Mouse (Mus musculus) liver, embryonic 16.5 days (tissue): Measurements from ENCODE around the gene Man1a2. TPM values are rescaled to one million over a fixed set of nuclear protein-coding genes. Genes with fewer than 3 reads are reported as not detected.

Source experiments
- ATAC-seq: fragments of 200-750 bp; cut with Nextera tagmentation; 2 replicates; pipeline ENCODE4 v1.8.0; 2017; ENCODE audit warnings: low read depth, mild to moderate bottlenecking, moderate number of reproducible peaks, moderate library complexity
- H3K27ac ChIP-seq: fragments of 300-500 bp; sonication (generic); 2 replicates; pipeline ENCODE4 v1.5.1; 2014; ENCODE audit warnings: mild to moderate bottlenecking, low read length
- H3K27me3 ChIP-seq: fragments of 300-500 bp; sonication (generic); 2 replicates; pipeline ENCODE4 v1.6.1; 2014; ENCODE audit warnings: low read depth, low read length, mixed read lengths; ENCODE audit not compliant: control insufficient read depth, insufficient read depth
- H3K36me3 ChIP-seq: fragments of 300-500 bp; sonication (generic); 2 replicates; pipeline ENCODE4 v1.6.1; 2014; ENCODE audit warnings: mild to moderate bottlenecking; ENCODE audit not compliant: control insufficient read depth, insufficient read depth
- H3K4me1 ChIP-seq: fragments of 300-500 bp; sonication (generic); 2 replicates; pipeline ENCODE4 v1.6.1; 2014; ENCODE audit warnings: low read depth, low read length, mixed read lengths; ENCODE audit not compliant: control insufficient read depth
- H3K4me2 ChIP-seq: fragments of 300-500 bp; sonication (generic); 2 replicates; pipeline ENCODE4 v1.6.1; 2014; ENCODE audit warnings: low read depth, low read length, mixed read lengths
- H3K4me3 ChIP-seq: fragments of 300-500 bp; sonication (generic); 2 replicates; pipeline ENCODE4 v1.5.1; 2014; ENCODE audit warnings: low read depth, mild to moderate bottlenecking, low read length
- H3K9ac ChIP-seq: fragments of 300-500 bp; sonication (generic); 2 replicates; pipeline ENCODE4 v1.6.1; 2014; ENCODE audit warnings: low read depth, low read length
- H3K9me3 ChIP-seq: fragments of 300-500 bp; sonication (generic); replicated peaks from 2 replicates; pipeline ENCODE4 v1.6.1; 2016; ENCODE audit warnings: low read length; ENCODE audit not compliant: control insufficient read depth
- WGBS: fragments of 180-500 bp; shearing (Covaris S2); extraction: QIAGEN DNeasy Blood & Tissue Kit; methylation state at CpG from one replicate; pipeline ENCODE4 v1.1.7; 2014; ENCODE audit not compliant: insufficient replicate concordance; 5-methylcytosine and 5-hydroxymethylcytosine counted together
- polyA plus RNA-seq: library from polyadenylated mRNA; unstranded; fragments of >200 nt; fragmentation: Nextera tagmentation; extraction: Ambion mirVana; gene quantifications from 2 replicates; pipeline ENCODE4 v1.2.1, GENCODE M21; 2015

Man1a2 gene
- polyA plus RNA-seq, 1 experiment from 2014 or later, result 20.5 TPM

- no peaks in the 10 kb centered on the region for H3K27me3 ChIP-seq
- no peak overlapping the region for H3K27ac ChIP-seq
- no peak for ATAC-seq
- no peak overlapping the region for H3K9ac ChIP-seq
- H3K4me2 ChIP-seq, result no peak overlapping the region
- WGBS, result 88% methylated on average over 2 of the region's 2 CpGs
- no peak overlapping the region for H3K4me3 ChIP-seq
- no peaks in the 10 kb centered on the region; the same call in 1 of the 2 replicates for H3K36me3 ChIP-seq
- no peaks in the 10 kb centered on the region for H3K9me3 ChIP-seq
- no peaks in the 10 kb centered on the region for H3K4me1 ChIP-seq
Measured at GRCm38 (mm10) chr3:100604539-100604938, 80.8 kb downstream of the Man1a2 start.

GRCm38 (mm10) chr3:100599265-100599820, 86.0 kb downstream of the Man1a2 start:
- no peak overlapping the region for H3K27ac ChIP-seq
- H3K36me3 ChIP-seq, result no peaks in the 10 kb centered on the region; the same call in 1 of the 2 replicates
- H3K4me2 ChIP-seq, result no peak overlapping the region
- H3K4me3 ChIP-seq, result no peak overlapping the region
- WGBS, result 75% methylated on average over 2 of the region's 2 CpGs
- H3K4me1 ChIP-seq, result no peaks in the 10 kb centered on the region
- no peak overlapping the region for H3K9ac ChIP-seq
- no peak for ATAC-seq
- no peaks in the 10 kb centered on the region for H3K27me3 ChIP-seq
- H3K9me3 ChIP-seq, result no peaks in the 10 kb centered on the region

DNA sequence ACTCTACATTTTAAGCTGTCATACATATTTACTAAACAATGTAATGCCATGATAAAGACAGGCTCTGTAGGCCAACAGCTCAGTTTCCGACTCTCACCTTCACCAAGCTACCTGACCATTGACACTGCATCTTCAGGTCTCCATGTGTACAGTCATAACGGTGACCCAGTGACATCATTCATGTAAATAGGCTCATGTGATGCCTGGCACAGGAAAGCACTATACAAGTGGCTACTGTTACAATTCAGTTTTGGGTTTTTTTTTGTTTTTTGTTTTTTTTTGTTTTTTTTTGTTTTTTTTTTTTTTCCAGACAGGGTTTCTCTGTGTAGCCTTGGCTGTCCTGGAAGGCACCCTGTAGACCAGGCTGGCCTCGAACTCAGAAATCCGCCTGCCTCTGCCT, 94.2 kb downstream of the Man1a2 start:
- no peak overlapping the region for H3K4me2 ChIP-seq
- H3K36me3 ChIP-seq, result no peaks in the 10 kb centered on the region
- no peaks in the 10 kb centered on the region for H3K4me1 ChIP-seq
- no peak overlapping the region for H3K9ac ChIP-seq
- no peak overlapping the region for H3K27ac ChIP-seq
- no peak for ATAC-seq
- H3K4me3 ChIP-seq, result no peak overlapping the region
- no peaks in the 10 kb centered on the region for H3K9me3 ChIP-seq
- no peaks in the 10 kb centered on the region for H3K27me3 ChIP-seq
- 88% methylated on average over 4 of the region's 4 CpGs for WGBS

GRCm38 (mm10) chr3:100582721-100583355, 102.5 kb downstream of the Man1a2 start:
- 95% methylated on average over 1 of the region's 1 CpGs for WGBS
- H3K36me3 ChIP-seq, result no peaks in the 10 kb centered on the region
- no peak overlapping the region for H3K4me3 ChIP-seq
- no peak for ATAC-seq
- no peak overlapping the region for H3K27ac ChIP-seq
- no peaks in the 10 kb centered on the region for H3K27me3 ChIP-seq
- H3K4me1 ChIP-seq, result no peaks in the 10 kb centered on the region
- H3K9ac ChIP-seq, result no peak overlapping the region
- no peak overlapping the region for H3K4me2 ChIP-seq
- no peaks in the 10 kb centered on the region for H3K9me3 ChIP-seq

- Histone ChIP-seq H3K36me3 (no peaks in the 10 kb centered on the region), H3K27ac (no peak overlapping the region), H3K9ac (no peak overlapping the region), H3K27me3 (no peaks in the 10 kb centered on the region), H3K4me1 (no peaks in the 10 kb centered on the region), H3K4me2 (no peak overlapping the region), H3K9me3 (no peaks in the 10 kb centered on the region), H3K4me3 (no peak overlapping the region)
- 76% methylated on average over 3 of the region's 3 CpGs for WGBS
- no peak for ATAC-seq
Measured at GRCm38 (mm10) chr3:100572571-100573183, 112.6 kb downstream of the Man1a2 start.

GRCm38 (mm10) chr3:100568443-100569390, 116.6 kb downstream of the Man1a2 start:
- ATAC-seq, result no peak
- H3K4me1 ChIP-seq, result no peaks in the 10 kb centered on the region
- H3K36me3 ChIP-seq, result no peaks in the 10 kb centered on the region; the same call in 1 of the 2 replicates
- H3K9me3 ChIP-seq, result no peaks in the 10 kb centered on the region
- H3K9ac ChIP-seq, result no peak overlapping the region
- H3K4me3 ChIP-seq, result no peak overlapping the region
- H3K4me2 ChIP-seq, result no peak overlapping the region
- 75% methylated on average over 13 of the region's 13 CpGs for WGBS
- no peak overlapping the region for H3K27ac ChIP-seq
- no peaks in the 10 kb centered on the region for H3K27me3 ChIP-seq

DNA sequence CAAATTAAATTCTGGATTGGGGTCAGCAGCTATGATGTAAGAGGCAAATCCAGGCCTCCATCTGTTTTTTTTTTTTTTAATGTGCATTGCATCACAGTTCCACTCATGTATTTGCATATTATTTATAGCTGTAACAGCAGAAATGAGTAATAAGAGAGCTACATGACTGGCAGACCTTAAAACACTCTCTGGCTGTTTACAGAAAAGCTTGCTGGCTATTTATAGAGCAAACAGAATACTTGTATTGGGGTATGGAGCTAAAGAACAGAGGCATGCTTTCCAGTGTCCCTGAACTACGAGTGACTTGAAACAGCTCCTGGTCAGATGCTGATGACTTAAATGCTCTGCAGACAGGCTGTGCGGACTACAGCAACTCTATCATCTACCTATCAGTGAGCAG, 121.7 kb downstream of the Man1a2 start:
- Histone ChIP-seq H3K4me3 (no peak overlapping the region), H3K4me1 (no peaks in the 10 kb centered on the region), H3K4me2 (no peak overlapping the region), H3K9ac (no peak overlapping the region), H3K36me3 (peaks cover 5% of the 10 kb centered on the region), H3K27ac (no peak overlapping the region), H3K9me3 (no peaks in the 10 kb centered on the region), H3K27me3 (no peaks in the 10 kb centered on the region)
- 72% methylated on average over 2 of the region's 2 CpGs for WGBS
- no peak for ATAC-seq

- Histone ChIP-seq H3K4me2 (no peak overlapping the region), H3K9ac (no peak overlapping the region), H3K27ac (no peak overlapping the region), H3K4me3 (no peak overlapping the region), H3K27me3 (no peaks in the 10 kb centered on the region), H3K9me3 (no peaks in the 10 kb centered on the region), H3K4me1 (no peaks in the 10 kb centered on the region), H3K36me3 (peaks cover 5% of the 10 kb centered on the region)
- 77% methylated on average over 7 of the region's 7 CpGs for WGBS
- ATAC-seq, result no peak
Measured at GRCm38 (mm10) chr3:100562455-100562854, 122.8 kb downstream of the Man1a2 start.
